Mouse (Mus musculus) adipose tissue, adult 10 weeks (tissue): ENCODE measurements around the gene Pla2g2f. TPM values are rescaled to one million over a fixed set of nuclear protein-coding genes. Genes with fewer than 3 reads are reported as not detected.

Experiments used
- polyA plus RNA-seq: library from polyadenylated mRNA; stranded (reverse); fragments of 350-450 nt; fragmentation: Illumina TruSeq; extraction: RNeasy Lipid Tissue Mini Kit (QIAGEN cat#74804); gene quantifications from one replicate; pipeline ENCODE4 v1.2.3, GENCODE M21; 2014; ENCODE audit warnings: low read depth, low replicate concordance

The Pla2g2f gene
- polyA plus RNA-seq: not detected

DNA sequence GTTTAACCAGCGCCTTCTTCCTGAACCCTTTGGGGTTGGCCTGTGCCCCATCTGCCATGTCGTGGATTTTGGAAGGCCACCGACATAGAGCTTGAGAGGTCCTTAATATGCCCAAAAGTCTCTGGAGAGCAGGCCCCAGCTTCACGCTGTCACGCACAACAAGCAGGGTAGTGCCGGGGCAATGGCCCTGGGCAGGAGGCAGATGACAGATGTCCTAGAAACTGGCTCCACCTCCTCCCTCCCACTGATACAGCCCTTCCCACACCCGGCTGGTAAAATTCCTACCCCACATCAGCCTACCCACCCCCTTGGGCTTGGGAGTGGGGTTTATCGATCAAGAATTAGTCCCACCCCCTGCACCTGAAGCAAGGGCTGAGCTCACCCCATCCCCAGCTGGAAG lies at the start of gene Pla2g2f:
Gene Pla2g2f (minus strand): TSS at position 211 of the 400 bp plus-strand sequence.

DNA sequence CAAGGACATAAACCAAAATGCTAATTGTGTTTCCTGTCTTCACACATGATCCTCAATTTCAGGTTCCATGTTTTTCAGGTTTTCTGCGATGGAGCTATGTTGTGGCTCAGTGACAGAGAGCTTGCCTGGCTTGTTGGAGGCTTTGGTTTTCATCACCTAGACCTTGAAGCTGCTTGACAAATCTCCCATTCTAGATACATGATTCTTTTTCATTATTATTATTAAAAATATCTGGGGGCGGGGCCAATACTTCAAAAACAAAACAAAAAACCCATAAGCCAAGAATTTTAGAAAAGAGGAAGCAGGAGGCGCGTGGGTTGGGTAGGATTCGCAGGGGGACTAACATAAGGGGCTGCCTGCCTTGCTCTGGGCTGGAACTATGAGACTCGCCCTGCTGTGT lies 18.0 kb upstream of the Pla2g2f start, which contains the start of gene Pla2g2d:
Gene Pla2g2d (plus strand): TSS at position 301 of the 400 bp plus-strand sequence.

DNA sequence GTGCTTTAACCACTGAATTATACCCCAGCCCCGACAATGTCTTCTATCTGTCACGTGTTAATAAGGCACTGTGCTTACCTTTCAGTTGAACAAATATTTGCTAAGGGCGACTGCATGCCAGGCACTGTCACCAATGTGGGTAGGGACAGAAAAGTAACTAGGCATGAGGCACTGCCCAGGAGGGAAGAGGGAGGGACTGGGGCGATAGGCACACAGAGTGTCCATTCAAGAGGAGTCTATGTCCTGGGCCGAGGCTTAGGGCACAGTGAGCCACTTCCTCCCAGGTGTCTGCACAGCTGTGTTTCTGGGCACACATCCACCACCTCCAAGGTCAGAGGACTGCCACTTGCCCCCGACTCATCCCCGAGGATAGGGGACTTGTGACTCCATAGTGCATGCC lies 20.4 kb downstream of the Pla2g2f start, which contains the start of gene Ubxn10:
Gene Ubxn10 (minus strand): TSS at position 137 of the 400 bp plus-strand sequence.

DNA sequence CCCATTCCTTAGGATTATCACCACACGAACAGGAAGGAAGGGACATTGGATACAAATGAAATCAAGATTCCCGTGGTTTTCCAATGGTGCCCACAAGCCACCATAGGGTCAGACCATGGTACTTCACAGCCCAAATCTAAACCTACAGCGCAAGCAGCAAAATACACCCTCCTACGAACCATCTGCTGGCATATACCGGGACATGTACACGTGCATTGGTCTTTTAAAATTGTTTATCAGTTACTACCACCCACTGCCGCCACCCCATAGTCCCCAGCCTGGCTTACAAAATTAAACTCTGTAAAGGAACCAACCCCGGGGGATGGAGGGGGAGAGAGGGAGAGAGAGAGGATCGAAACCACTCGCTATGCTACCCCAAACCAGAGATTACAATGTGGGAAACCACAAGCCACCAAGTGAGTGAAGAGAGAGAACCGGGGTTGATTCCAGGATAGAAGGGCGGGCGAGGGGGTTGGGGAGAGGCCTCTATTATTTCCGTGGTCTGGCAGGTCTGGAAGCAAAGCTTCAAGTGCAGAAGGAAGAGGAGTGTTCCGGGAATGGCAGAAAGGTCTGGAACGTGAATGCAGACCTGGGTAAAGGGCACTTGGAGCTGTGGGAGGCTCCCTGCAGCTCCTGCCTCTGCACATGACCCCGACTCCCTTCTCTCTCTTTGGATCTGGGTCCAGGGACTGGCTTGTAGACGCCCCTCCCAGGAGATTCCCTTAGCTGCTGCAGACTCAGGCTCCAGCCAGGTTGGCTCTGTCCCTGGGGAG lies 32.9 kb downstream of the Pla2g2f start, which contains the start of gene Pla2g2c:
Gene Pla2g2c (plus strand): TSS at position 439 of the 773 bp plus-strand sequence.

Other genes with a start within 250 kb of the Pla2g2f start
- gene Vwa5b1, start 121.7 kb downstream of the Pla2g2f start, polyA plus RNA-seq: 0.77 TPM
- gene Pla2g2c, start 32.8 kb downstream of the Pla2g2f start, polyA plus RNA-seq: 2.9 TPM
- gene Ubxn10, start 20.5 kb downstream of the Pla2g2f start, polyA plus RNA-seq: 9.7 TPM
- gene Pla2g2d, start 18.1 kb upstream of the Pla2g2f start, polyA plus RNA-seq: 8.3 TPM
- gene Pla2g5, start 105.9 kb upstream of the Pla2g2f start, polyA plus RNA-seq: 61.9 TPM
- not detected for gene Gm13030, start 116.3 kb upstream of the Pla2g2f start, polyA plus RNA-seq
- 3.4 TPM for gene Pla2g2e, start 120.3 kb upstream of the Pla2g2f start, polyA plus RNA-seq
- gene Otud3, start 156.3 kb upstream of the Pla2g2f start, polyA plus RNA-seq: 12.3 TPM
- 35.7 TPM for gene Rnf186, start 209.5 kb upstream of the Pla2g2f start, polyA plus RNA-seq
- gene Tmco4, start 215.3 kb upstream of the Pla2g2f start, polyA plus RNA-seq: 17.2 TPM